Mouse (Mus musculus) forebrain, postnatal 0 days (tissue): ENCODE measurements at regions not wholly inside any gene's neighbourhood (a gene's known extent, or its start where the extent isn't known, plus 50 kb on each side); places are given as distances from the start of the nearest gene placed in this dataset.

ENCODE experiments used
- ATAC-seq: fragments of 200-750 bp; cut with Nextera tagmentation; 2 replicates; pipeline ENCODE4 v1.8.0; 2017; ENCODE audit warnings: mild to moderate bottlenecking, moderate library complexity
- DNase-seq: peaks from one replicate; pipeline ENCODE4 v3.0.0-alpha.2; 2015
- H3K27ac ChIP-seq: fragments of 300-500 bp; sonication (generic); 2 replicates; pipeline ENCODE4 v1.5.1; 2014; ENCODE audit warnings: low read depth, mild to moderate bottlenecking, antibody characterized with exemption, low read length, moderate library complexity, mixed read lengths
- H3K27me3 ChIP-seq: fragments of 300-500 bp; sonication (generic); 2 replicates; pipeline ENCODE4 v1.6.1; 2014; ENCODE audit warnings: mild to moderate bottlenecking, low read length, mixed read lengths; ENCODE audit not compliant: insufficient read depth
- H3K36me3 ChIP-seq: fragments of 300-500 bp; sonication (generic); 2 replicates; pipeline ENCODE4 v1.6.1; 2014; ENCODE audit warnings: mild to moderate bottlenecking, moderate library complexity; ENCODE audit not compliant: insufficient read depth
- H3K4me1 ChIP-seq: fragments of 300-500 bp; sonication (generic); 2 replicates; pipeline ENCODE4 v1.6.1; 2014; ENCODE audit warnings: antibody characterized with exemption; ENCODE audit not compliant: insufficient read depth
- H3K4me2 ChIP-seq: fragments of 300-500 bp; sonication (generic); 2 replicates; pipeline ENCODE4 v1.6.1; 2014; ENCODE audit warnings: low read depth, mild to moderate bottlenecking, moderate library complexity
- H3K4me3 ChIP-seq: fragments of 300-500 bp; sonication (generic); 2 replicates; pipeline ENCODE4 v1.5.1; 2014; ENCODE audit warnings: low read depth, low read length, mixed read lengths
- H3K9ac ChIP-seq: fragments of 300-500 bp; sonication (generic); 2 replicates; pipeline ENCODE4 v1.6.1; 2014; ENCODE audit warnings: mild to moderate bottlenecking
- H3K9me3 ChIP-seq: fragments of 300-500 bp; sonication (generic); 2 replicates; pipeline ENCODE4 v1.6.1; 2016; ENCODE audit warnings: low read length
- CTCF ChIP-seq: sonication (generic); IDR thresholded peaks from 2 replicates; pipeline ENCODE4 v1.5.1; 2016; ENCODE audit warnings: antibody characterized with exemption, control low read depth, low read depth
- WGBS: fragments of 180-500 bp; shearing (Covaris S2); extraction: QIAGEN DNeasy Blood & Tissue Kit; methylation state at CpG from one replicate; pipeline ENCODE4 v1.1.7; 2014; 5-methylcytosine and 5-hydroxymethylcytosine counted together

DNA sequence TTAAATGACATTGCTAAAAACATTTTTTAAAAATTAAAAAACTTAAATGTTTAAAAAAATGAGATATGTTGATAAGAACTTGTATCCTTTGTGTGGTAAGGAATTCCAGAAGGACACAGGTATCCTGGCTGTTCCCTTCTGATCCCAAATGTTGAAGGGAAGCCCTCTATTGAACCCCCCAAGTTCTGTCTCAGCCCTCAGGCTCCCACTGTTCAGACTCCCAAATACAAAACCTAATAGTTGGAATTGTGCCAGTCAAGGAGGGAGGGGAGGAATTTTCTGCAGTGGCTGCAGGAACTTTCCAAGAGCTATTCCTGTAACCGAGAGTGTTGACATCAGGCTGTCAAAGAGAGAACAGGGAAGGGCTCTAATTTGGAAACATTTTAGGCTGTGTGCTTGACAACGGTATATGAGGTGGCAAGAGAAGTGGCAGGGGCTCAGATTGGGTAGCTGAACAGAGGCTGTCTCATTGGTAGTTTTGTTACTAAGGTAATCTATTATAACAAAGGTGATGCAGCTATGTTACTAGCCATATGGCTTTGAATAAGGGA is 843.8 kb upstream of the A1bg start:
- no peak overlapping the region for H3K9ac ChIP-seq
- H3K4me2 ChIP-seq, result no peak overlapping the region
- H3K9me3 ChIP-seq, result no peaks in the 10 kb centered on the region
- no peaks in the 10 kb centered on the region for H3K36me3 ChIP-seq
- no peaks in the 10 kb centered on the region for H3K27me3 ChIP-seq
- peak; percentile 91 for ATAC-seq
- no peaks in the 10 kb centered on the region; the same call in 1 of the 2 replicates for H3K4me1 ChIP-seq
- TF ChIP-seq CTCF, result no peak
- H3K27ac ChIP-seq, result no peak overlapping the region
- no peak overlapping the region for H3K4me3 ChIP-seq
- peak; percentile 24 for DNase-seq
- WGBS, result 7% methylated on average over 2 of the region's 2 CpGs

GRCm38 (mm10) chr15:61753802-61754201 is 831.0 kb upstream of the A1bg start:
- no peak for TF ChIP-seq CTCF
- no peak overlapping the region for H3K9ac ChIP-seq
- no peak overlapping the region for H3K4me2 ChIP-seq
- H3K9me3 ChIP-seq, result no peaks in the 10 kb centered on the region
- ATAC-seq (no peak), DNase-seq (no peak)
- no peaks in the 10 kb centered on the region for H3K27me3 ChIP-seq
- no peak overlapping the region for H3K4me3 ChIP-seq
- H3K36me3 ChIP-seq, result no peaks in the 10 kb centered on the region
- WGBS, result 85% methylated on average over 2 of the region's 2 CpGs
- no peak overlapping the region for H3K27ac ChIP-seq
- H3K4me1 ChIP-seq, result no peaks in the 10 kb centered on the region

GRCm38 (mm10) chr15:61723696-61724095 is 800.9 kb upstream of the A1bg start:
- Histone ChIP-seq H3K27ac (no peak overlapping the region), H3K9ac (no peak overlapping the region), H3K4me3 (no peak overlapping the region), H3K27me3 (no peaks in the 10 kb centered on the region), H3K36me3 (no peaks in the 10 kb centered on the region), H3K4me1 (no peaks in the 10 kb centered on the region), H3K9me3 (no peaks in the 10 kb centered on the region), H3K4me2 (no peak overlapping the region)
- TF ChIP-seq CTCF, result no peak
- ATAC-seq (no peak), DNase-seq (no peak)
- WGBS, result 52% methylated on average over 1 of the region's 1 CpGs

DNA sequence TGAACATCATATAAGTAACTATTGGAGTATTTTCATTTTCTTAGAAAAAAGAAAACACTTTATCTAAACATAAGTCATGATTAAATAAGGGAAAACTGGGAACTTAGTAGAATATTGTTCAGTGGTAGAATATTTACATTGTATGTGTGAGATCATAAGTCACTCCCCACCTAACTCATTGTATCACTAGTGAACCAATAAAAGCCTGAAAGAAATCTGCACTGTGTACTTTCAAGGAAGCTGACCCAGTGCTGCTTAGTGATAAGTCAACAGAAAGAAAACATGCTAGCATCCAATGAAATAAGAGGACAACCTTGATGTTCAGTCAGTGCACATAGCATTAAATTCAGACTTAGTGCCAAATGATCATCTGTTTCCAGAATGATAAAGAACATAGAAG is 795.7 kb upstream of the A1bg start:
- TF ChIP-seq CTCF, result no peak

GRCm38 (mm10) chr15:61717216-61717615 is 794.4 kb upstream of the A1bg start:
- no peaks in the 10 kb centered on the region for H3K9me3 ChIP-seq
- no peak overlapping the region for H3K4me3 ChIP-seq
- no peak overlapping the region for H3K27ac ChIP-seq
- no peaks in the 10 kb centered on the region for H3K36me3 ChIP-seq
- ATAC-seq (no peak), DNase-seq (no peak)
- H3K4me2 ChIP-seq, result no peak overlapping the region
- H3K4me1 ChIP-seq, result no peaks in the 10 kb centered on the region
- H3K27me3 ChIP-seq, result no peaks in the 10 kb centered on the region
- H3K9ac ChIP-seq, result no peak overlapping the region
- no peak for TF ChIP-seq CTCF
- 87% methylated on average over 1 of the region's 1 CpGs for WGBS

More for the DNA sequence above, 795.7 kb upstream of the A1bg start:
- Histone ChIP-seq H3K4me2 (no peak overlapping the region), H3K4me3 (no peak overlapping the region), H3K4me1 (no peaks in the 10 kb centered on the region), H3K9me3 (no peaks in the 10 kb centered on the region), H3K27ac (no peak overlapping the region), H3K9ac (no peak overlapping the region), H3K36me3 (no peaks in the 10 kb centered on the region), H3K27me3 (no peaks in the 10 kb centered on the region)
- DNase-seq (no peak), ATAC-seq (no peak)

- H3K27me3 ChIP-seq, result no peaks in the 10 kb centered on the region
- DNase-seq (no peak), ATAC-seq (no peak)
- TF ChIP-seq CTCF, result no peak
- H3K9ac ChIP-seq, result no peak overlapping the region
- no peak overlapping the region for H3K4me2 ChIP-seq
- no peaks in the 10 kb centered on the region for H3K4me1 ChIP-seq
- no peaks in the 10 kb centered on the region for H3K36me3 ChIP-seq
- H3K9me3 ChIP-seq, result no peaks in the 10 kb centered on the region
- H3K27ac ChIP-seq, result no peak overlapping the region
- 46% methylated on average over 2 of the region's 2 CpGs for WGBS
- no peak overlapping the region for H3K4me3 ChIP-seq
These were observed 791.1 kb upstream of the A1bg start for GRCm38 (mm10) chr15:61713953-61714352.

- H3K4me3 ChIP-seq, result no peak overlapping the region
- ATAC-seq, result no peak
- no peaks in the 10 kb centered on the region for H3K36me3 ChIP-seq
- no peaks in the 10 kb centered on the region for H3K9me3 ChIP-seq
- H3K4me1 ChIP-seq, result no peaks in the 10 kb centered on the region
- no peak for DNase-seq
- no peak for TF ChIP-seq CTCF
- H3K9ac ChIP-seq, result no peak overlapping the region
- no peaks in the 10 kb centered on the region for H3K27me3 ChIP-seq
- no peak overlapping the region for H3K4me2 ChIP-seq
- WGBS, result 63% methylated on average over 4 of the region's 4 CpGs
- no peak overlapping the region for H3K27ac ChIP-seq
These were observed 786.1 kb upstream of the A1bg start for GRCm38 (mm10) chr15:61708928-61709327.
